Mouse (Mus musculus): ENCODE data around the gene Ivns1abp. TPM values are rescaled to one million over a fixed set of nuclear protein-coding genes. Genes with fewer than 3 reads are reported as not detected.
"Not testable (repeated sequence)": the region's sequence is repeated elsewhere in the genome, so short reads cannot be mapped to it uniquely, and the experiment has no call there.

Ivns1abp gene
- polyA plus RNA-seq, 1 experiment: 93.8 TPM

DNA sequence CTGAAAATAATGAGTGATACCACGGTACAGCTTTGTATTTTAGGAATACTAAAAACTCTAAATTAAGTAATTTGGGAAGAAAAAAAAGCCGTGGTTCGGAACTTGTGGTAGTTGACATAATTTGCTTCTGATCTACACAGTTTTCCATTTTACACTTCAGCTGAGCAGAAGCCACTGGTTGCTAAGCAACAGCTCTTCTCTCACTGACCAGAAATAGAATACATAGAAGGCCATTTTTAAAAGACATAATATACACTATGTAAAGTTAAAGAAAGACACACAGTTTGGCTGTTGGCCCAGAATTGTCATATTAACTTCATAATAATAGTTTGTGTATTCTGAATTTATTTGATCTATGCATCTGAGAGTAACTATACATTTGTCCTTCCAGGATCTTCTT, 42.4 kb upstream of the Ivns1abp start:
- no peak for DNase-seq
- WGBS: 79% methylated on average over 3 of the region's 3 CpGs
- Histone ChIP-seq H3K27me3 (ENCODE audit: control insufficient read depth, insufficient read depth, low read length) (no peaks in the 10 kb centered on the region), H3K4me3 (ENCODE audit: control insufficient read depth, insufficient read depth, low read length) (no peak overlapping the region), H3K36me3 (ENCODE audit: control insufficient read depth, insufficient read depth, low read length) (no peaks in the 10 kb centered on the region), H3K4me1 (replicated peaks; ENCODE audit: control insufficient read depth, insufficient read depth, low read length) (no peaks in the 10 kb centered on the region), H3K27ac (ENCODE audit: control insufficient read depth, insufficient read depth, low read length) (no peak overlapping the region)
- TF ChIP-seq POLR2A (IDR thresholded peaks at IDR 0.05; ENCODE audit: control insufficient read depth, extremely low read depth, insufficient read depth, low read length, poor library complexity): no peak
- TF ChIP-seq CTCF (IDR thresholded peaks at IDR 0.05; ENCODE audit: borderline replicate concordance, control insufficient read depth, extremely low read depth, insufficient read depth, low read length, poor library complexity): no peak

DNA sequence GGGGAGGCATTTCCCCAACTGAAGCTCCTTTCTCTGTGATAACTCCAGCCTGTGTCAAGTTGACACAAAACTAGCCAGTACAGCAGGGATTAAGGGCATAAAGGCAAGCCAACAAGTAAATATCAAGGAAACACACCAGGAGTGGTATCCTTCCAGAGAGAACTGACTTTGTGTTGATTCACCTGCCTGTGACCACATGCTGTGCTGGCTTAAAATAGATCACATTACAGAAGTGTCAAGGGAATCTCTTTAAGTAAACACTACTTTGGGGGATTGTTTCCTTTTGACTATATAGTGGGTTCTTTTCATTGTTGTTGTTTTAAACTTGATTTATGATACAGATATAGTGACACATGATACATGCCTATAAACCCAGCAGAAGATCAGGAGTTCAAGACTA, 41.0 kb upstream of the Ivns1abp start:
- H3K4me3 ChIP-seq (ENCODE audit: control insufficient read depth, insufficient read depth, low read length): no peak overlapping the region
- TF ChIP-seq POLR2A (IDR thresholded peaks at IDR 0.05; ENCODE audit: control insufficient read depth, extremely low read depth, insufficient read depth, low read length, poor library complexity): no peak
- TF ChIP-seq CTCF (IDR thresholded peaks at IDR 0.05; ENCODE audit: borderline replicate concordance, control insufficient read depth, extremely low read depth, insufficient read depth, low read length, poor library complexity): no peak
- no peaks in the 10 kb centered on the region for H3K36me3 ChIP-seq (ENCODE audit: control insufficient read depth, insufficient read depth, low read length)
- no peak for DNase-seq
- no peaks in the 10 kb centered on the region for H3K4me1 ChIP-seq (replicated peaks; ENCODE audit: control insufficient read depth, insufficient read depth, low read length)
- H3K27me3 ChIP-seq (ENCODE audit: control insufficient read depth, insufficient read depth, low read length): no peaks in the 10 kb centered on the region
- no peak overlapping the region for H3K27ac ChIP-seq (ENCODE audit: control insufficient read depth, insufficient read depth, low read length)

GRCm38 (mm10) chr1:151305001-151305400, 39.3 kb upstream of the Ivns1abp start:
- not testable (repeated sequence) for H3K27me3 ChIP-seq (ENCODE audit: control insufficient read depth, insufficient read depth, low read length); H3K4me3 ChIP-seq (ENCODE audit: control insufficient read depth, insufficient read depth, low read length); H3K36me3 ChIP-seq (ENCODE audit: control insufficient read depth, insufficient read depth, low read length); H3K4me1 ChIP-seq (replicated peaks; ENCODE audit: control insufficient read depth, insufficient read depth, low read length); DNase-seq; H3K27ac ChIP-seq (ENCODE audit: control insufficient read depth, insufficient read depth, low read length)
- 97% methylated on average over 3 of the region's 3 CpGs for WGBS

DNA sequence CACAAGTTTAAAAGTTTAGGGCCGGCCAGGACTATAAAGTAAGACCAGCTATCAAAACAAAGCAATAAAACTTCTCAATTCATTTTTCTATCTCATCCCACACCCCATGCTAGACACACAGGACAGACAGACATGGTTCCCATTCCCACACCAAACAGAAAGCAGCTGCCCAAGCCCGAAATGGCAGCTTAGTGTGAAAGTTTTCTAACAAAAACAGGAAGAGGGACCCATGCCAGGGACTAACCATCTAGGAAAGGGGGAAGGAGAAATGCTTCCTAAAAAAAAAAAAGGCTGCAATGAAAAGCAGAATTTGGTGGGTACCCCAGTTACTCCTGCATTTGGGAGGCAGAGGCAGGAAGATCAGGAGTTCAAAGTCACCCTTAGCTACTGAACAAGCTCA, 37.2 kb upstream of the Ivns1abp start:
- no peak for TF ChIP-seq CTCF (IDR thresholded peaks at IDR 0.05; ENCODE audit: borderline replicate concordance, control insufficient read depth, extremely low read depth, insufficient read depth, low read length, poor library complexity)
- TF ChIP-seq POLR2A (IDR thresholded peaks at IDR 0.05; ENCODE audit: control insufficient read depth, extremely low read depth, insufficient read depth, low read length, poor library complexity): no peak
- Histone ChIP-seq H3K4me1 (replicated peaks; ENCODE audit: control insufficient read depth, insufficient read depth, low read length) (no peaks in the 10 kb centered on the region), H3K36me3 (ENCODE audit: control insufficient read depth, insufficient read depth, low read length) (no peaks in the 10 kb centered on the region), H3K4me3 (ENCODE audit: control insufficient read depth, insufficient read depth, low read length) (no peak overlapping the region), H3K27ac (ENCODE audit: control insufficient read depth, insufficient read depth, low read length) (no peak overlapping the region), H3K27me3 (ENCODE audit: control insufficient read depth, insufficient read depth, low read length) (no peaks in the 10 kb centered on the region)
- 76% methylated on average over 2 of the region's 2 CpGs for WGBS
- DNase-seq: no peak

- WGBS: 90% methylated on average over 3 of the region's 3 CpGs
- Histone ChIP-seq H3K27ac (ENCODE audit: control insufficient read depth, insufficient read depth, low read length) (no peak overlapping the region), H3K4me3 (ENCODE audit: control insufficient read depth, insufficient read depth, low read length) (no peak overlapping the region), H3K4me1 (replicated peaks; ENCODE audit: control insufficient read depth, insufficient read depth, low read length) (no peaks in the 10 kb centered on the region), H3K36me3 (ENCODE audit: control insufficient read depth, insufficient read depth, low read length) (no peaks in the 10 kb centered on the region), H3K27me3 (ENCODE audit: control insufficient read depth, insufficient read depth, low read length) (no peaks in the 10 kb centered on the region)
- TF ChIP-seq CTCF (IDR thresholded peaks at IDR 0.05; ENCODE audit: borderline replicate concordance, control insufficient read depth, extremely low read depth, insufficient read depth, low read length, poor library complexity) (no peak), POLR2A (IDR thresholded peaks at IDR 0.05; ENCODE audit: control insufficient read depth, extremely low read depth, insufficient read depth, low read length, poor library complexity) (no peak)
- DNase-seq: no peak
These were observed 36.5 kb upstream of the Ivns1abp start for GRCm38 (mm10) chr1:151307821-151308220.

- TF ChIP-seq CTCF (IDR thresholded peaks at IDR 0.05; ENCODE audit: borderline replicate concordance, control insufficient read depth, extremely low read depth, insufficient read depth, low read length, poor library complexity) (no peak), POLR2A (IDR thresholded peaks at IDR 0.05; ENCODE audit: control insufficient read depth, extremely low read depth, insufficient read depth, low read length, poor library complexity) (no peak)
- H3K36me3 ChIP-seq (ENCODE audit: control insufficient read depth, insufficient read depth, low read length): no peaks in the 10 kb centered on the region
- no peak for DNase-seq
- no peaks in the 10 kb centered on the region for H3K4me1 ChIP-seq (replicated peaks; ENCODE audit: control insufficient read depth, insufficient read depth, low read length)
- H3K27me3 ChIP-seq (ENCODE audit: control insufficient read depth, insufficient read depth, low read length): no peaks in the 10 kb centered on the region
- H3K4me3 ChIP-seq (ENCODE audit: control insufficient read depth, insufficient read depth, low read length): no peak overlapping the region
- H3K27ac ChIP-seq (ENCODE audit: control insufficient read depth, insufficient read depth, low read length): no peak overlapping the region
- 87% methylated on average over 4 of the region's 4 CpGs for WGBS
These were observed 35.8 kb upstream of the Ivns1abp start for GRCm38 (mm10) chr1:151308508-151308907.

- DNase-seq: no peak
- no peak overlapping the region for H3K4me3 ChIP-seq (ENCODE audit: control insufficient read depth, insufficient read depth, low read length)
- H3K4me1 ChIP-seq (replicated peaks; ENCODE audit: control insufficient read depth, insufficient read depth, low read length): no peaks in the 10 kb centered on the region
- no peaks in the 10 kb centered on the region for H3K36me3 ChIP-seq (ENCODE audit: control insufficient read depth, insufficient read depth, low read length)
- no peaks in the 10 kb centered on the region for H3K27me3 ChIP-seq (ENCODE audit: control insufficient read depth, insufficient read depth, low read length)
- H3K27ac ChIP-seq (ENCODE audit: control insufficient read depth, insufficient read depth, low read length): no peak overlapping the region
- no peak for TF ChIP-seq POLR2A (IDR thresholded peaks at IDR 0.05; ENCODE audit: control insufficient read depth, extremely low read depth, insufficient read depth, low read length, poor library complexity)
- TF ChIP-seq CTCF (IDR thresholded peaks at IDR 0.05; ENCODE audit: borderline replicate concordance, control insufficient read depth, extremely low read depth, insufficient read depth, low read length, poor library complexity): no peak
- WGBS: 94% methylated on average over 5 of the region's 5 CpGs
These were observed 33.8 kb upstream of the Ivns1abp start for GRCm38 (mm10) chr1:151310511-151310910.

Measured in thymus, adult 2 months (tissue).